Mouse (Mus musculus) CH12.LX (cell line): Measurements from ENCODE around the gene Csrnp1.

Experiments used
- BHLHE40 ChIP-seq: IDR thresholded peaks from 2 replicates; pipeline ENCODE4 v1.6.1; 2011; ENCODE audit warnings: mild to moderate bottlenecking, low read depth, low read length, improper control_type of control experiment
- CTCF ChIP-seq, 2 experiments: IDR thresholded peaks in 1 of 2; conservative IDR thresholded peaks in 1 of 2; 2 replicates each; pipeline ENCODE4 v1.5.1; 2011 to 2012; ENCODE audit warnings: low read depth in 2 of 2, low read length in 2 of 2, improper control_type of control experiment in 1 of 2, inconsistent platforms in 1 of 2, mild to moderate bottlenecking in 1 of 2, moderate library complexity in 1 of 2
- HCFC1 ChIP-seq: IDR thresholded peaks from 2 replicates; pipeline ENCODE4 v1.6.1; 2012; ENCODE audit warnings: low read depth, mild to moderate bottlenecking, inconsistent platforms, low read length, improper control_type of control experiment
- MAX ChIP-seq: IDR thresholded peaks from 2 replicates; pipeline ENCODE4 v1.6.1; 2011; ENCODE audit warnings: low read length, improper control_type of control experiment
- MAZ ChIP-seq: IDR thresholded peaks from 2 replicates; pipeline ENCODE4 v1.6.1; 2012; ENCODE audit warnings: low read depth, mild to moderate bottlenecking, inconsistent platforms, low read length, improper control_type of control experiment, moderate library complexity
- NRF1 ChIP-seq: IDR thresholded peaks from 2 replicates; pipeline ENCODE4 v1.6.1; 2014; ENCODE audit warnings: low read depth, mild to moderate bottlenecking, inconsistent platforms, low read length, improper control_type of control experiment, moderate library complexity
- USF2 ChIP-seq: conservative IDR thresholded peaks from 2 replicates; pipeline ENCODE4 v1.6.1; 2011; ENCODE audit warnings: low read depth, low read length, improper control_type of control experiment

- no peak for TF ChIP-seq USF2
- TF ChIP-seq HCFC1: no peak
- TF ChIP-seq BHLHE40: no peak
- no peak for TF ChIP-seq CTCF (conservative IDR thresholded peaks at IDR 0.05 in 1 of 2, IDR thresholded peaks at IDR 0.05 in 1 of 2; ENCODE audit: low read depth in 2 of 2, low read length in 2 of 2)
- no peak for TF ChIP-seq MAX
- TF ChIP-seq MAZ: no peak
- no peak for TF ChIP-seq NRF1
Observed at GRCm38 (mm10) chr9:119973281-119973680, 11.2 kb downstream of the Csrnp1 start.
